Mouse (Mus musculus): ENCODE results near the gene Gramd1a.

Gramd1a gene

GRCm38 (mm10) chr7:31123697-31124096 lies 32.0 kb downstream of the Gramd1a start:
- no peak for DNase-seq (ENCODE audit: low read depth, low spot score)

DNA sequence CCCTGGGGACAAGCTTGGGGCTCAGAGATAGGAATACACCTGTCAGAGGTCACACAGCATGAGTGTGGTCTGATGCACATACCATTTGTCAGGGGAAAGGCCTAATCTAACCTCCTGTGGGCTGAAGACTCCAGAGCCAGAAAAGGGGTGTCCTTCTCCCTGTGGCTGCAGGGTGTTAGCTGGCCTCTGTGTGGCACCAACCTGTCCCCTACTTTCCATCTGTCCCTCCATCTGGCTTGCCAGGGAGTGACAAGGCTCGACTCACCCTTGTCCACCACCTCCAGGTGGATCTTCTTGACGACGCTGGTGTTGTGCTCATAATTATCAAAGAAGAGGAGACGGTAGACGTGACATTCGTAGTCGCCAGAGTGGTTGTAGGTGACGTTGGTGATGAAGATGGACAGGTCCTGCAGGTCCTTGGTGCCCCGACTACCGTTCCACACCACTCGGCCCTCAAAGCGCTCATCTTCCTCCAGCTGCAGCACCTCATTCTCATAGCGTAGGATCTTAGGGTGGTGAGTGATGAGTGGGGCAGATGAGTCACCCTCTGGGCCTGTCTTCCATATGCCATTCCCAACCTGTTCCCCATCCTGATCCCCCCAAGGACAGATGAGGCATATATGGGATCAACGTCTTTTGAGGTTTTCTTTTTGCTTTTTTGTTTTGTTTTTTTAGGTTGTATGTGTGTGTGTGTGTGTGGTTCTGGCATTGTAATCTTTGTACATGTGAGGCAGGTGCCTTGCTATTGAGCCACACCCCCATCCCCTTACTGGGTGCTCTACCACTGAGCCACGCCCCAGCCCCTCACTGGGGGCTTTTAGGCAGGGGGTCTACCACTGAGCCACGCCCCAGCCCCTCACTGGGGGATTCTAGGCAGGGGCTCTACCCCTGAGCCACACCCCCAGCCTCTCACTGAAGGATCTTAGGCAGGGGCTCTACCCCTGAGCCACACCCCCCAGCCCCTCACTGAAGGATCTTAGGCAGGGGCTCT lies 32.8 kb downstream of the Gramd1a start:
- no peak for DNase-seq (ENCODE audit: low read depth, low spot score)

DNA sequence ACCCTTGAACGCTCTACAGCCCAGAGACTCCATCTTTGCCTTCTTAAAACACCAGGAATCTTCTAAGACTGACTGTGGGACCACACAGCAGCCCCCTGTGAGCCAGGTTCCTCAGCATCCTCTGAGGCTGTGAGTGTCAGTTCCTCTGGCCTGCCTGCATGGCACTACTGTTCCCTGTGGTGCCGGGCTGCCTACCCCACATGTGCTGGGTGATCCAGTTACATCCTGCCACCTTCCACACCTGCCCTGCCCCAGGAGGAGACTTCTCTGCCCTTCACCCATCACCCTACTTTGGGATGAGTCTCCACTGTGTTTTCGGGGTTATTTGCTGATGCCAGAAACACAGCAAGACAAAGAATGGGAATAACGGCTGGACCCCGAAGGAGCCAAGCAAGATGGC lies 36.1 kb downstream of the Gramd1a start:
- no peak for DNase-seq (ENCODE audit: low read depth, low spot score)

GRCm38 (mm10) chr7:31118486-31118885 lies 37.2 kb downstream of the Gramd1a start:
- DNase-seq (ENCODE audit: low read depth, low spot score), result no peak

- no peak for DNase-seq (ENCODE audit: low read depth, low spot score)
Measured at GRCm38 (mm10) chr7:31117465-31117864, 38.2 kb downstream of the Gramd1a start.

DNA sequence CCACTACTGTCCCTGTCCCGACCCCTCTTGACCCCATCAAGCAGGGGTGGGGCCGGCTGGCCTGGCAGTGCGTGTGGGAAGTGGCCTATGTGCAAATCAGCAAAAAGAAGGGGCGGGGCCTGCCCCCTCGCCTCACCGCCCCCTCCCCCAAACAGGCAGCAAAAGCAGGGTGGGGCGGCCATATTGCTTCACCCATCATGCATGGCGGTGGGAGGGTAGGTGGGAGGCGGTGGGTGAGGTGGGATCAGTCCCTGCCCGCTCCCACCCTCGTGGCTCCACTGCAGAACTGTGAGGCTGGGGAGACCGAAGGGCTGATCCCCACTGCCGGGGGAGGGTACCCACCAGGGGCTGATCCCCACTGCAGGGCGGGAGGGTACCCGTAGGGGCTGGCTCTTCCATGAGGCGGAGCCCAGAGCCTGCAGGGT lies 39.0 kb downstream of the Gramd1a start:
- peak; percentile 85 for DNase-seq (ENCODE audit: low read depth, low spot score)

DNA sequence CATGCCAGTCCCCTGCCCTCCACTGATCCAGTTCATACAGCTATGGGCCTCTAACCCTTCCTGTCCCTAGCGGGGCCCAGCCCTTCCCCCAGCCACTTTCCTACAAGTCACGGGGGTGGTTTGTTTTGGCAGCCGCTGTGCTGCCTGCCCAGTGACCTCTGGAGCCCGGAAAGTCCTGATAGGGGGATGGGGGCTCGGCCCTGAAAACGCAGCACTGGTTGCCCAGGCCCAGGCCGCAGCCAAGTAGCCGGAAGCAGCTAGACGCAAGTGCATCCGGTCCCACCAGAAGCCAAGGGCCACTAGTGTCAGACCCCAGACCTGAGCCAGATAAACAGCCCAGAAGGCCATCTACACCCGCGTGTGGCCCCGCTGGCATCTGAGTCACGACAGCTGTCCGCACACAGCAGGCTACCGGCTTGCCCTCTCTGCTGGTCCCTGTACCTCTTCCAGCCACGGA lies 40.1 kb downstream of the Gramd1a start:
- no peak for DNase-seq (ENCODE audit: low read depth, low spot score)

GRCm38 (mm10) chr7:31115182-31115581 lies 40.5 kb downstream of the Gramd1a start, which contains the start of gene Hpn:
Hpn (minus strand) TSS chr7:31115290.
- no peak for DNase-seq (ENCODE audit: low read depth, low spot score)

DNA sequence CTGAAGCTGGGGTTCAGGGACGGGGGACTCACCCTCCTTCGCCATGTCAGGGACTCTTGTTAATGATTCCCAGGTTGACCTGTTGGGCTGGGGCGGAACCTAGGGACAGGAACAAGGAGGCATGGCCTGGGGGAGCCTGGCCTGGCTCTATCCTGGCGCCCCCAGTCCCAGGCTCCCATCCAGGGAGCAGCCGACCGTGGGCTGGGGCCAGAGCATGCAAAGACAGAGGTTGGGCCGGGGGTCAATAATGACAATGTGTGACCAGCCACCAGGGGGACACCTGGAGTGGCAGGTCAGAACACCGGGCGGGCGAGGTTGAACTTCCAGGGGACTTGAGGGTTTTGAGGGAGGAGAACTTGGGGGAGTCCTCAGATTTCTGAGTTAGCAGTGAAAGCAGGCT lies 41.0 kb downstream of the Gramd1a start:
- DNase-seq (ENCODE audit: low read depth, low spot score), result no peak

GRCm38 (mm10) chr7:31113800-31114199 lies 41.9 kb downstream of the Gramd1a start:
- DNase-seq (ENCODE audit: low read depth, low spot score), result no peak

GRCm38 (mm10) chr7:31112036-31112435 lies 43.7 kb downstream of the Gramd1a start:
- DNase-seq (ENCODE audit: low read depth, low spot score), result no peak

- DNase-seq (ENCODE audit: low read depth, low spot score), result no peak
Measured at GRCm38 (mm10) chr7:31110861-31111385, 44.8 kb downstream of the Gramd1a start.

- no peak for DNase-seq (ENCODE audit: low read depth, low spot score)
Measured at GRCm38 (mm10) chr7:31109796-31110195, 45.9 kb downstream of the Gramd1a start.

DNA sequence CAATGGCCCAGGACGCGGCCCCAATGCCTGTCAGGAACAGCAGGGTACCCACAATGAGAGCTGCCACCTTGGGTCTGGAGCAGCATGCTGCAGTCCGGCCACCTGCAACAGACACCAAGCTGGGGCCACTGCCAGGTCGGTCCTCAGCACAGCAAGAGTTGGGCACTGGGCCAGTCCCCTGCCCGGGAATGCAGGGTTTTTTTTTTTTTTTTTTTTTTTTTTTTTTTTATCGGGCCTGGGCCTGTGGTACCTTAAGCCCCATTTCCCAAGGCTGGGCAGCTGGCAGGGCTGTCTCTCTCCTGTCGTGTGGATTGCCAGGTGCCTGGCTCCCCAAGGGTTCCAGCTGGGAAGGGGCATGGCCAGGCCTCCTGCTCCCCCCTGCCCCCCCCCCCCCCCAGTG lies 46.6 kb downstream of the Gramd1a start:
- DNase-seq (ENCODE audit: low read depth, low spot score), result no peak

GRCm38 (mm10) chr7:31107781-31108180 lies 47.9 kb downstream of the Gramd1a start:
- DNase-seq (ENCODE audit: low read depth, low spot score), result no peak

DNA sequence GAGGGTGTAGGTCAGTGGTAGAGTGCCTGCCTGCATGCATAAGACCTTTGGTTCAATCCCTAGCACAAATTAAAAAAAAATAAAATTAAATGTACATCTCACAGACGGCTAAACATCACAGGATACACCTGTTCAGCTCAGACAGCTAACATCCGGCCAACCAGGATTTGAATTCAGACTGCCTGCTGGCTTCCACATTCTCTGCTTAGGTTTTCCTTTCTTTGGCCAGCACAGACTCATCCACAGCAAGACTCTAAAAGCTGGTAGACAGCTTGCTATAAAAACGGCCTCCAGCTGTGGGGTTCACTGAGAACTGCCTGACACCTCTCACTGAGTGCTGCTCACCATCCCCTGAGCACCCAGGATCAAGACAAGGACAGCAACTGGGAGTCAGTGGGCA lies 49.5 kb downstream of the Gramd1a start:
- no peak for DNase-seq (ENCODE audit: low read depth, low spot score)

GRCm38 (mm10) chr7:31105061-31105768 lies 50.5 kb downstream of the Gramd1a start:
- peak; percentile 53 for DNase-seq (ENCODE audit: low read depth, low spot score)

- DNase-seq (ENCODE audit: low read depth, low spot score), result no peak
Measured at GRCm38 (mm10) chr7:31100786-31101185, 54.9 kb downstream of the Gramd1a start.

GRCm38 (mm10) chr7:31099612-31099982 lies 56.1 kb downstream of the Gramd1a start:
- DNase-seq (ENCODE audit: low read depth, low spot score), result peak; percentile 40

GRCm38 (mm10) chr7:31098697-31099611 lies 56.7 kb downstream of the Gramd1a start:
- peak; percentile 74 for DNase-seq (ENCODE audit: low read depth, low spot score)

DNA sequence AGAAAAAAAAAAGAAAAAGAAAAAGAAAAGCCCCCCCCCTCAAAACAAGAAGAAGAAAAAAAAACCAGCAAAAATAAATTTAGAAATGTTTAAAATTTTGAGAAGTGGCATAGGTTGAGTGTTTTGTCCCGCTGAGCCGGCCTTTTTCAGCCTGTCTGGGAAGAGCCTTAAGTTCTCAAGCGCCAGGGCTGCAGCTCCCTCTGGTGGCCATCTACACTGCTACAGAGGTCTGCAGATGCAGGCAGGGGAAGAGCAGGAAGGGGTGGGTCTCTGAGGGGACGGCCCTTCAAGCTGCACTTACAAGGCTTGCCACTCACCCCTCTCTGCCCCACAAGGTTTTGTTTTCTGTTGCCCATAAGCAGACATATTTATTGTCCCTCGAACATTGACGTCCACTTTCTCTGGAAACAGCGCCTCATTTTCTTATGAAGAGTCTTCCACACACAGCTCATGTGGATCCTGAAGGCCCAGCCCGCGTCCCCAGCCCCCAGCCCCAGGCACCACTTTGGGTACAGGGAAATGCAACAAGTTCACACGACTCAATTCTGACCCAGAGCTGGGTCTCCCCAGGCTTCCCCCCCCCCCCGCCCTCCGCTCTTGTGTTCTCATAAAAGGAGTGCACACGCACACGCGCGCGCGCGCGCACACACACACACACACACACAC lies 58.0 kb downstream of the Gramd1a start:
- DNase-seq (ENCODE audit: low read depth, low spot score), result peak; percentile 94
